Mouse (Mus musculus) spleen, postnatal 36 days (tissue): ENCODE results near the gene Kctd10.

Experiments used
- DNase-seq, 2 experiments: peaks; one replicate each; pipeline ENCODE4 v3.0.0; 2022; ENCODE audit warnings: low spot score in 2 of 2, mixed read lengths in 1 of 2

Kctd10 gene

GRCm38 (mm10) chr5:114351490-114351889, 28.8 kb downstream of the Kctd10 start:
- DNase-seq: no peak

- DNase-seq: no peak
Measured at GRCm38 (mm10) chr5:114347005-114347404, 33.3 kb downstream of the Kctd10 start.

- no peak for DNase-seq
Measured at GRCm38 (mm10) chr5:114345538-114345937, 34.8 kb downstream of the Kctd10 start.

GRCm38 (mm10) chr5:114343612-114344011, 36.7 kb downstream of the Kctd10 start:
- DNase-seq: no peak

GRCm38 (mm10) chr5:114342996-114343395, 37.3 kb downstream of the Kctd10 start:
- DNase-seq: no peak

- peak; percentile 38 to 42 for DNase-seq
Measured at GRCm38 (mm10) chr5:114323791-114324507, 56.4 kb downstream of the Kctd10 start.

GRCm38 (mm10) chr5:114323105-114323790, 57.1 kb downstream of the Kctd10 start:
- peak; percentile 84 to 87 for DNase-seq
